Mouse (Mus musculus) hindbrain, embryonic 16.5 days (tissue): ENCODE measurements around the gene Itgb2. TPM values are rescaled to one million over a fixed set of nuclear protein-coding genes. Genes with fewer than 3 reads are reported as not detected.
A peak's percentile ranks its signal among the peaks of the same experiment; 100 is the strongest.

Experiments used
- ATAC-seq: fragments of 200-750 bp; cut with Nextera tagmentation; 2 replicates; pipeline ENCODE4 v1.8.0; 2017; ENCODE audit warnings: moderate TSS enrichment, moderate library complexity
- H3K27ac ChIP-seq: fragments of 300-500 bp; sonication (generic); 2 replicates; pipeline ENCODE4 v1.5.1; 2014; ENCODE audit warnings: low read depth, mild to moderate bottlenecking, control low read depth, low read length, moderate library complexity
- H3K27me3 ChIP-seq: fragments of 300-500 bp; sonication (generic); replicated peaks from 2 replicates; pipeline ENCODE4 v1.6.1; 2014; ENCODE audit warnings: low read length; ENCODE audit not compliant: control insufficient read depth, insufficient read depth
- H3K36me3 ChIP-seq: fragments of 300-500 bp; sonication (generic); 2 replicates; pipeline ENCODE4 v1.6.1; 2014; ENCODE audit warnings: mild to moderate bottlenecking, low read length, moderate library complexity, mixed read lengths; ENCODE audit not compliant: control insufficient read depth, insufficient read depth
- H3K4me1 ChIP-seq: fragments of 300-500 bp; sonication (generic); 2 replicates; pipeline ENCODE4 v1.6.1; 2014; ENCODE audit warnings: low read depth, low read length; ENCODE audit not compliant: control insufficient read depth, insufficient read depth
- H3K4me2 ChIP-seq: fragments of 300-500 bp; sonication (generic); 2 replicates; pipeline ENCODE4 v1.6.1; 2014; ENCODE audit warnings: mild to moderate bottlenecking, low read length, control low read depth, moderate library complexity
- H3K4me3 ChIP-seq: fragments of 300-500 bp; sonication (generic); 2 replicates; pipeline ENCODE4 v1.5.1; 2014; ENCODE audit warnings: mild to moderate bottlenecking, low read length, control low read depth, moderate library complexity
- H3K9ac ChIP-seq: fragments of 300-500 bp; sonication (generic); 2 replicates; pipeline ENCODE4 v1.6.1; 2014; ENCODE audit warnings: low read depth, mild to moderate bottlenecking, control low read depth, low read length, moderate library complexity
- H3K9me3 ChIP-seq: fragments of 300-500 bp; sonication (generic); 2 replicates; pipeline ENCODE4 v1.6.1; 2014; ENCODE audit warnings: mild to moderate bottlenecking, low read length, moderate library complexity; ENCODE audit not compliant: control insufficient read depth
- WGBS: fragments of 180-500 bp; shearing (Covaris S2); extraction: QIAGEN DNeasy Blood & Tissue Kit; methylation state at CpG from one replicate; pipeline ENCODE4 v1.1.7; 2014; 5-methylcytosine and 5-hydroxymethylcytosine counted together
- polyA plus RNA-seq: library from polyadenylated mRNA; unstranded; fragments of >200 nt; fragmentation: Nextera tagmentation; extraction: Ambion mirVana; gene quantifications from 2 replicates; pipeline ENCODE4 v1.2.1, GENCODE M21; 2015

Gene Itgb2
- polyA plus RNA-seq, 1 experiment from 2014 or later, result 1.1 TPM

DNA sequence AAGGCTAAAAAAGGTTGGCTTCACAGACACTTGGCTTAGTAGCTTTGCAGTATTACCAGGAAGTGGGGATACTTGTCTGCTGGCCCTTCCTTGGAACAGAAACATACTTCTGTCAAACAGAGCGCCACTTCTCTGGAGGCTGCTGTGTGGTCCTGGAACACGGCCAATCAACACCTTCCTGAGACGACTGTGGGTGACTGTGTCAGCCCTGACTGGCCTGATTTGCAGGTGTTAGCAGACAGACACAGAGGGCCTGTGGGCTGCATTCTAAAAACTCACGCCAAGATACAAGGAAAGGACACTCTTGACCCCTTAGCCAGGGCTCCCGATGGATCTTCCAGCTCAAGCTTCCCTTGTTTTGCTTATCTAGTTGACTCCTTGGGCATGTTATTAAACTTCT is 74.9 kb downstream of the Itgb2 start:
- WGBS, result 84% methylated on average over 5 of the region's 5 CpGs

DNA sequence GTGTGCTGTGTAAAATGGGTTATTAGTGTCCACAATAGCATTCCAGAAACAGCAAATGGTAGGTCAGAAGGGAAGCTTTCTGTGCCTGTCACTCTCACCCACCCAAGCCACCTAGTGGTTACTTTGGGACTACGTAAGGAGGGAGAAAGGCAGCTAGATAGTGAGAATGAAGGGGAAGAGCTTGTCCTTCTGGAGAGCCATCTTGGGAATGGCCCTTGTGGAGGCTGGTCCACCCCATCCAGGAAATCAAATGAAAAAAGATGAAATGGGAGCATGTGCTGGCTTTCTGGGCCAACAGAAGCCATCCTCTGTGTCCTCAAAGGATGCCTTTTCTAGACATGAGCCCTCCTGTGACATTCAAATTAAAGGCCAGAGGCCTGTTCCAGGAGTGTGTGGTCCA is 75.3 kb downstream of the Itgb2 start:
- no peak overlapping the region; the same call in 1 of the 2 replicates for H3K9ac ChIP-seq
- H3K27me3 ChIP-seq, result no peaks in the 10 kb centered on the region
- peak overlapping the region; percentile 94 for H3K4me2 ChIP-seq
- H3K4me3 ChIP-seq, result peak overlapping the region; percentile 79
- ATAC-seq, result no peak; the same call in 1 of the 2 replicates
- H3K4me1 ChIP-seq, result peaks cover 12% of the 10 kb centered on the region
- no peaks in the 10 kb centered on the region; the same call in none of the 2 replicates for H3K36me3 ChIP-seq
- 17% methylated on average over 1 of the region's 1 CpGs for WGBS
- H3K27ac ChIP-seq, result peak overlapping the region; percentile 96
- H3K9me3 ChIP-seq, result peaks cover 2% of the 10 kb centered on the region; the same call in 1 of the 2 replicates

More for the DNA sequence above, 74.9 kb downstream of the Itgb2 start:
- Histone ChIP-seq H3K36me3 (no peaks in the 10 kb centered on the region; the same call in 1 of the 2 replicates), H3K4me3 (no peak overlapping the region), H3K4me1 (peaks cover 12% of the 10 kb centered on the region), H3K9ac (no peak overlapping the region), H3K27me3 (no peaks in the 10 kb centered on the region), H3K27ac (no peak overlapping the region; the same call in 1 of the 2 replicates), H3K4me2 (no peak overlapping the region), H3K9me3 (peaks cover 2% of the 10 kb centered on the region; the same call in 1 of the 2 replicates)
- no peak for ATAC-seq

DNA sequence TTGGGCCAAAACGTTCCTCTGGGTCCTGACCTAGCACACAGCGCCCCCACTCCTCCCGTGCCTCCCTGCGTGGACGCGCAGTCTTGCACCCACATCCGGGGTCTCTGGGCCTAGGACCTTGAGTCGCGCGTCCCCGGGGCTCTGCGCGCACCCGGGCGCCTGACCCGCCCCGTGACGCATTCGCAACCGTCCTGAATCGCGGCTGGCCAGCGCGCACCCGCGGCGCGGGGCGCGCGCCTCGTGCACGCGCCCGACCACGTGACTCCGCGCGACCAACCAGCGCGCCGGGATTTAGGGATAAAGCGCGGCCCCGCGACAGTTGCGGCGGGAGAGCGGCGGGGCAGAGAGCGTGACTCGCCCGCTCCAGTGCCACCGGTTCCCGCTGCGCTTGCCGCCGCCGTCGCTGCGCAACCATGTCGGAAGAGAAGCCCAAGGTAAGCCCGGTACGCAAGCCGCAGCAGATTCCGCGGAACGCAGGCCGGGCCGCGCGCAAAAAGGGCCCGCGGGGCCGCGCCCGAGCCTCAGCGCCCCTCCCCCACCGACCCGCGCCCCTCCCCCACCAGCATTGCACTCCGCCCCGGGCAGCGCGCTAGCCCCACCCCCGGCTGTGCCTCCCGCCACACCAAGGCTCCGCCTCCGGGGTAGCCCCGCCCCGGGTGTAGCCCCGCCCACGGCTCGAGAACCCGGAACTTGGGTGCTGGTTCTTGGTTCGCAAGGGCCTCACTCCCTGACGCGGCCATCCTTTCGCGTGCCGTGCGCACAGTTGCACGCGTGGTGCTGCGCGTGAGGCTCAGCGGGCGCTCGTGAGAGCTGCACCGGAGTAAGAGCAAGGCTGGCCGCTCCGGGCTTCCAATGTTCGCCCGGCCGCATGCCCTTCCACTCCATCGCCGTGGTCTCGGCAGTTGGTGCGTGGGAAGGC is 76.1 kb downstream of the Itgb2 start, which contains the start of the genes Sumo3 and Gm49325:
TSS of gene Sumo3 (plus strand) at position 190 of the 919 bp plus-strand sequence.
TSS of gene Gm49325 (plus strand) at position 290 of the 919 bp plus-strand sequence.
- Histone ChIP-seq H3K4me3 (peak within 1 kb of the TSS; percentile 79), H3K4me1 (peaks cover 12% of the 10 kb centered on the region), H3K27ac (peak within 1 kb of the TSS; percentile 96), H3K9ac (peak within 1 kb of the TSS; percentile 81), H3K4me2 (peak within 1 kb of the TSS; percentile 94), H3K9me3 (peaks cover 2% of the 10 kb centered on the region; the same call in 1 of the 2 replicates), H3K36me3 (no peaks in the 10 kb centered on the region; the same call in none of the 2 replicates), H3K27me3 (no peaks in the 10 kb centered on the region)
- peak; percentile 81 for ATAC-seq
- under 1% methylated on average over 89 of the region's 119 CpGs for WGBS

DNA sequence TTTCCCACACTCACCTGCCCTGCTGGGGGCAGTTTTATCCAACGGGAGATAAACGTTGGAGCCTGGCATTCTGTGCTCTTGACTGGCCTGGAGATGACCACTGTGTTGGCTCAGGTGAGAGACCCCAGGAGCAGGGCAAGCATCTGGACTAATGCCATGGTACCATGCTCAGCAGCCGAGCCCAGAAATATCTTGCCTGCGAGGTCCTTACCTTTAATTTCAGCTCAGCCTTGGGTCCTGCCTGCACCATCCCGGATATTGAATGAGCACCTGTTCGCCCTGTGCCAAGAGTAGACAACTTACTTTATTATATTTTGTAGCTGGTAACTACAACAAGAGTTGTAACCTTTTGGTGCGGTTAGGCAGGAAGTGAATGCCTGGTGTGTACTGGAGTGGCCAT is 76.8 kb downstream of the Itgb2 start:
- Histone ChIP-seq H3K27me3 (no peaks in the 10 kb centered on the region), H3K4me2 (peak overlapping the region; percentile 94), H3K4me1 (peaks cover 12% of the 10 kb centered on the region), H3K9ac (peak overlapping the region; percentile 81), H3K27ac (peak overlapping the region; percentile 96), H3K36me3 (peaks cover 2% of the 10 kb centered on the region), H3K9me3 (peaks cover 2% of the 10 kb centered on the region; the same call in 1 of the 2 replicates), H3K4me3 (peak overlapping the region; percentile 79)
- no peak; the same call in none of the 2 replicates for ATAC-seq
- WGBS, result 37% methylated on average over 7 of the region's 7 CpGs

DNA sequence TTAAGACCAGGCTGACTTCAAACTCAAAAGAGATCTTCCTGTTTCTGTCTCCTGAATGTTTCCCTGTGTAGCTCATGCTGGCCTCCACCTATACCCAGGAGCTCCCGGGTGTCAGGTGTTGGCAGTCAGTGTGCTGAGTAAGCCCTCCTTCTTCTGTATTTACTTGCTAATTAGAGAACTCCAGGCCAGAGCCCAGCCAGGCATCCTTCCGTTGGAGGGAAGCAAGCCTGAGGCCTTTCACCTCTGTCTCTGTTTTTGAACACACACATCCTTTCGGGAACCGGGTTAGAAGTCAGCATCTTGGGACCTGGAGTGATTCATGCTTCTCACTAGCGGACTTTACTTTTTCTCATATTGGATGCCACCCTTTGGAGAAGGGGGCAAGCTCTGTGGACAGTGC is 77.4 kb downstream of the Itgb2 start:
- Histone ChIP-seq H3K36me3 (peaks cover 4% of the 10 kb centered on the region), H3K4me2 (peak overlapping the region; percentile 94), H3K4me3 (peak overlapping the region; percentile 79), H3K9me3 (no peaks in the 10 kb centered on the region), H3K4me1 (peaks cover 12% of the 10 kb centered on the region), H3K27me3 (no peaks in the 10 kb centered on the region), H3K9ac (no peak overlapping the region), H3K27ac (no peak overlapping the region)
- no peak for ATAC-seq
- WGBS, result 64% methylated on average over 5 of the region's 5 CpGs

DNA sequence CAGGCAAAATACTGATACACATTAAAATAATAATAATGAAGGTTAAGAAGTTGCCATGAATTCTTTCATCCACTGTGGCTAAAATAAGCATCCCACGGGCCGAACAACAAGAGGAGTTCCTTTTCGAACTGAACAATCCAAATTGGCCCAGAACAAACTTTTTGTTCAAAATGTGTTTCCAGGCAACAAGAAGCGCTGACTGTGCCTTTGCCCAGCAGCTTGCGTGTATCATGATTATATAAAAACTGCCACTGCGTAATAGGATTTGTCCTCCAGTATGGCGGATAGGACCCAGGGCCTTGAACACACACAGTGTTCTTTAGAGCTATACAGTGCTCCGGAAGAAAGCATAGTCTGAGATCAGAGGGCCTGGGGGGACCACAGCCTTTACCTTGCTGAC is 78.5 kb downstream of the Itgb2 start:
- Histone ChIP-seq H3K27me3 (no peaks in the 10 kb centered on the region), H3K4me1 (peaks cover 12% of the 10 kb centered on the region), H3K4me2 (no peak overlapping the region), H3K9ac (no peak overlapping the region), H3K9me3 (no peaks in the 10 kb centered on the region), H3K4me3 (no peak overlapping the region), H3K27ac (no peak overlapping the region), H3K36me3 (peaks cover 4% of the 10 kb centered on the region)
- WGBS, result 88% methylated on average over 8 of the region's 8 CpGs
- no peak for ATAC-seq

DNA sequence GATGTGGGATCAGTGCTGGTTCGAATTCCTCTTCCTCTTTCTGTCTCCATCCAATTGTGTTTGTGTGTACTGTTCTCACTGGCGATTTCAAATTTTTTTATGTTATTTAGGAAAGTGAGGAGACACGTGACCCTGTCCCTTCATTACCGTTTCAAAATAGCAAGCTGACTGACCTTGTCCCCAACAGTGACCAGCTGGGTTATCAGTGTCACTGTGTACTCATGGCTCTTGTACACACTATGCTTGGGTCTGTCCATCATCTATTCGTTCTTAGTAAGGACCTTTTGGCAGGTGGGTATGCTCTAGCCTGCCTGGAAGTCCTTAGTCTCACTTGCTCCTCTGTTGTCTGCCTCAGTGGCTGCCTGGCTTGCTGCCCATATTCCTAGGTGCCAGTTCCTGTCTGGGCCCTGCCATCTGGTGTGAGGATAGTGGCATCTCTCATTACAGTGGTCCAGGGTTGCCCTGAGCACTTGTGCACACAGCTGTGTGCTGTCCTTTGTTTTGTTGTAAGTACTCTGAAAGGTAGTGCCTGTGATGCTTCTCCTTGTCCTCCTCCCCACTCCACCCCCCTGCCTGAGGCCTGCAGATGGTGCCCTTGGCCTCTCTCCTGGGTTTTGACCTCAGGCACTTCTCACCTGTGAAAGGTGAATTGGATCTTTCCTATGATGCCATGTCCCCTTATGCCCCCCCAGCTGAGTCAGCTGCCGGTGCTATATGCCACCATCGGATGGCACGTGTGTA is 80.3 kb downstream of the Itgb2 start:
- ATAC-seq, result no peak
- Histone ChIP-seq H3K27me3 (no peaks in the 10 kb centered on the region), H3K4me3 (no peak overlapping the region), H3K36me3 (peaks cover 15% of the 10 kb centered on the region), H3K27ac (no peak overlapping the region), H3K4me2 (no peak overlapping the region), H3K9ac (no peak overlapping the region), H3K9me3 (no peaks in the 10 kb centered on the region), H3K4me1 (peaks cover 12% of the 10 kb centered on the region)
- 83% methylated on average over 8 of the region's 8 CpGs for WGBS

DNA sequence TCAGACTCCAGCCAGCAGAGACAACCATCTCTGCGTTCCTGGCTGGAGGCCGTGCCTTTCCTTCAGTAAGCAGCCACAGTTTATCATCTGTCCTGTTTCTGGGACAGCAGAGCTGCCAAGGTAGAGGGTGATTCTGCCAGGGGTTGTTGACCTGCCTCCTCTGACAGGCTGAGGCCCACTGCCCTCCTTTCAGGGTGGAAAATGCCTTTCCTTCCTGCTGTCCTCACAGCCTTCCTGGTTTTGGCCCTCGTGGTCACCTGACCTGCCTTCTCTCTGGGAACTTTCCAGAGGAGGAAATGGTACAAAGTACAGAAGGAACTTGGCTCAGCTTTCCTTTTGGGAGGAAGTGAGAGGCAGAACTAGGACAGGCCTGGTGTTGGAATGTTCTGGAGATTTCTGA is 83.4 kb downstream of the Itgb2 start:
- peaks cover 39% of the 10 kb centered on the region for H3K36me3 ChIP-seq
- ATAC-seq, result no peak

More for the DNA sequence above, 83.4 kb downstream of the Itgb2 start:
- Histone ChIP-seq H3K4me2 (no peak overlapping the region), H3K27me3 (no peaks in the 10 kb centered on the region), H3K4me1 (no peaks in the 10 kb centered on the region), H3K9me3 (no peaks in the 10 kb centered on the region), H3K27ac (no peak overlapping the region), H3K4me3 (no peak overlapping the region), H3K9ac (no peak overlapping the region)
- 93% methylated on average over 3 of the region's 3 CpGs for WGBS
